Mouse (Mus musculus) forebrain, embryonic 11.5 days (tissue): ENCODE data around the gene 2610301B20Rik. TPM values are rescaled to one million over a fixed set of nuclear protein-coding genes. Genes with fewer than 3 reads are reported as not detected.
A peak's percentile ranks its signal among the peaks of the same experiment; 100 is the strongest.
"Not testable (repeated sequence)": the region's sequence is repeated elsewhere in the genome, so short reads cannot be mapped to it uniquely, and the experiment has no call there.

Experiments used
- ATAC-seq: fragments of 200-750 bp; cut with Nextera tagmentation; replicated peaks from 2 replicates; pipeline ENCODE4 v1.8.0; 2017; ENCODE audit warnings: moderate TSS enrichment; ENCODE audit not compliant: low FRiP score
- DNase-seq: peaks from one replicate; pipeline ENCODE4 v3.0.0-alpha.2; 2017; ENCODE audit warnings: low spot score
- H3K27ac ChIP-seq: fragments of 300-500 bp; sonication (generic); 2 replicates; pipeline ENCODE4 v1.5.1; 2014; ENCODE audit warnings: low read depth, low read length
- H3K27me3 ChIP-seq: fragments of 300-500 bp; sonication (generic); 2 replicates; pipeline ENCODE4 v1.6.1; 2014; ENCODE audit warnings: mild to moderate bottlenecking, low read length, mixed read lengths; ENCODE audit not compliant: control insufficient read depth, insufficient read depth
- H3K36me3 ChIP-seq: fragments of 300-500 bp; sonication (generic); 2 replicates; pipeline ENCODE4 v1.6.1; 2014; ENCODE audit warnings: mild to moderate bottlenecking, low read length, moderate library complexity, mixed read lengths; ENCODE audit not compliant: control insufficient read depth, insufficient read depth
- H3K4me1 ChIP-seq: fragments of 300-500 bp; sonication (generic); replicated peaks from 2 replicates; pipeline ENCODE4 v1.6.1; 2014; ENCODE audit warnings: low read length, mixed read lengths; ENCODE audit not compliant: control insufficient read depth, insufficient read depth
- H3K4me2 ChIP-seq: fragments of 300-500 bp; sonication (generic); 2 replicates; pipeline ENCODE4 v1.6.1; 2014; ENCODE audit warnings: low read depth, mild to moderate bottlenecking, low read length, moderate library complexity, mixed read lengths; ENCODE audit not compliant: severe bottlenecking
- H3K4me3 ChIP-seq: fragments of 300-500 bp; sonication (generic); 2 replicates; pipeline ENCODE4 v1.5.1; 2014; ENCODE audit warnings: low read depth, low read length
- H3K9ac ChIP-seq: fragments of 300-500 bp; sonication (generic); 2 replicates; pipeline ENCODE4 v1.6.1; 2014; ENCODE audit warnings: low read length
- H3K9me3 ChIP-seq: fragments of 300-500 bp; sonication (generic); 2 replicates; pipeline ENCODE4 v1.6.1; 2016; ENCODE audit warnings: low read length, mixed read lengths; ENCODE audit not compliant: control insufficient read depth
- WGBS: fragments of 180-500 bp; shearing (Covaris S2); extraction: QIAGEN DNeasy Blood & Tissue Kit; methylation state at CpG from one replicate; pipeline ENCODE4 v1.1.7; 2014; 5-methylcytosine and 5-hydroxymethylcytosine counted together
- polyA plus RNA-seq: library from polyadenylated mRNA; unstranded; fragments of >200 nt; fragmentation: Nextera tagmentation; extraction: Ambion mirVana; gene quantifications from 2 replicates; pipeline ENCODE4 v1.2.1, GENCODE M21; 2014

The 2610301B20Rik gene
- polyA plus RNA-seq, 1 experiment from 2014 or later, result 48.2 TPM

DNA sequence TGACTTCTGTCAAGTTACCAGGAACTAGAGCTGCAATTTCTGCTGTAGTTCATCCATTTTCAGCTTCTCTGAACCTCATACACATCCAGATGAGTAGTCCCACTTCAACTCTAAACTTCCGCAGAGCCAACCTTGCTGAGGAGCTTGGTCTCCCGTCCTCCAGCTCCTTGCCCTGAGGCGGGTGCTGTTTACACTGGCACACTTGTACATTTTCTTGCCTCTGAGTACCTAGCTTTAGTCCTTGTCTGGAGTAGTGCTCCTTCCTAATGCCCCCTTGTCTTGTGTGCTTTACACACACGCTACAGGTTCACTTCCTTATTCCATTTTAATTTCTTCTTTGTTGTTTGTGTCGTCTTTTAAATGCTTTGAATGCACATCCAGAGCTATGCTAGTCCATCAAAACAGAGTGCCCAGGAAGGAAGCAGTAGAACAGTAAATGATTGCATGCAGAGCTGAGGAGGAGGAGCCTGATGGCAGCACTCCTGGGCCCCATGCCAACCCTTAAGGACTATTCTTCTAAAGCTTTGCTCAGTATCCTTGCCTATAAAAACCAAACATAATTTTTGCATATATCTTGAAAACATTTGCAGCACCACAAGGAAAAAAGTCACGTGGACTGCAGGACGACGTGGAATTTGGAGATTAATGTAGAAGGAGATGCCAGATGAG lies 9.6 kb downstream of the 2610301B20Rik start:
- H3K9me3 ChIP-seq, result no peaks in the 10 kb centered on the region
- H3K4me3 ChIP-seq, result no peak overlapping the region
- no peak overlapping the region for H3K27ac ChIP-seq
- no peak overlapping the region for H3K9ac ChIP-seq
- peaks cover 12% of the 10 kb centered on the region; the same call in 1 of the 2 replicates for H3K36me3 ChIP-seq
- no peak overlapping the region for H3K4me2 ChIP-seq
- 89% methylated on average over 8 of the region's 8 CpGs for WGBS
- H3K27me3 ChIP-seq, result no peaks in the 10 kb centered on the region
- no peaks in the 10 kb centered on the region for H3K4me1 ChIP-seq
- ATAC-seq, result no peak
- DNase-seq, result no peak

DNA sequence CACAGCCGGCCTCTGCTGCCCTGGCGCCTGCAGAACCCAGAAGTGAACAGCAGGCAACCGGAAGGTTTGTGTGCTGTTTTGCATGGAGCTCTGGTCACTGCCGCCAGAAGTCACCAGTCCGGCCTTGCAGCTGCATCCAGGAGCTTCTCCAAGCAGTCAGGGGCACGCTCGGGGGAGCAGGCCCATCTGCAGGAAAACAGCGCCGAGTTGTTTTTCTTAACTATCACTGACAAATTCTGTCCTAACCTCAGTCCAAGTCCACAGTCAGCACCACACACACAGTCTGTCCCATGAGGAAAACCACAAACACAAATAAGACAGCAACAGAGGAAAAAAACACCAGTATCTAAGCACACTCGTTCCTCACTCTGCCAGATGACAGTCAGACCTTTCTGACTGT lies 14.5 kb downstream of the 2610301B20Rik start:
- no peak for ATAC-seq
- 94% methylated on average over 10 of the region's 10 CpGs for WGBS
- H3K4me3 ChIP-seq, result no peak overlapping the region
- H3K27ac ChIP-seq, result no peak overlapping the region
- H3K4me1 ChIP-seq, result no peaks in the 10 kb centered on the region
- no peaks in the 10 kb centered on the region for H3K9me3 ChIP-seq
- no peak overlapping the region for H3K9ac ChIP-seq
- no peak for DNase-seq
- no peak overlapping the region for H3K4me2 ChIP-seq
- H3K27me3 ChIP-seq, result no peaks in the 10 kb centered on the region
- H3K36me3 ChIP-seq, result peaks cover 9% of the 10 kb centered on the region; the same call in 1 of the 2 replicates

DNA sequence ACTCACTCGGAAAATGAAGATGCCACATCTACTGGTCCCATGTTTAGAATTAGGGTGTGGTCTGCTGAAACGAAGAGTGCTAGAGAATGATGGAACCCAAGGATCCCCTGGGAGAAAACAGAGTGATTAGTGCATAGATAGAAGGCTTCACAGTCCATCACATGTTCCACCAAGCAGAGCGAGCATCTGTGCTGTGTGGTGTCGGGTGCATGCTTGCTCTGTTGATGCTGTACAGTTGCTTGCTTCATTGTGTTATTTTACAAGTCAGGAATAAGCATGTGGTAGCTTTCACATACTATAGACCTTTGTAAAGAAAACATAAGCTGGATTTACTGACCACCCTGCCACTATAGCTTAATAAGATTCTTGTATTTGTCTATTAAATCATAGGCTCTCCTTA lies 22.0 kb downstream of the 2610301B20Rik start:
- Histone ChIP-seq H3K9me3 (no peaks in the 10 kb centered on the region), H3K4me2 (no peak overlapping the region), H3K27me3 (no peaks in the 10 kb centered on the region), H3K36me3 (no peaks in the 10 kb centered on the region), H3K9ac (no peak overlapping the region), H3K27ac (no peak overlapping the region), H3K4me1 (no peaks in the 10 kb centered on the region), H3K4me3 (no peak overlapping the region)
- ATAC-seq (no peak), DNase-seq (no peak)
- 88% methylated on average over 4 of the region's 4 CpGs for whole genome bisulfite sequencing

DNA sequence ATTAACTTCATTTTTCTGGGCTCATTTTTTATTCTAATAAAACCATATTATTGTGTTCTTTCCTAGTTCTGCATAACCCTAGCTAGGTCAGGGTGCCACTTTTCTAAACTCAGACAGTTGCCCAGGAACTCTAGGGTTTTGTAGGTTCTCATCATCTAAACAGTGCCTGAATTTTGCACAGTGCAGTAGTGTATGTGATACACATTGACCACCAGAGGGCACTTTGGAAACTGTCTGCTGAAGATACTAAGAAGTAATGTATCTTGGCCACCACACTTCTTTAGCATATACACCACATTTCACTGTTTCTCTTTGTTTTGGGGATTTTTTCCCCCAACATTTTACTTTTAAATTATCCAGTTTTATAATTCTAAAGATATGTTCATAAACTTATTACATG lies 22.6 kb downstream of the 2610301B20Rik start:
- Histone ChIP-seq H3K4me2 (no peak overlapping the region), H3K9ac (no peak overlapping the region), H3K27me3 (no peaks in the 10 kb centered on the region), H3K4me1 (no peaks in the 10 kb centered on the region), H3K27ac (no peak overlapping the region), H3K4me3 (no peak overlapping the region), H3K9me3 (no peaks in the 10 kb centered on the region), H3K36me3 (no peaks in the 10 kb centered on the region)
- ATAC-seq (peak; percentile 58; the same call in 1 of the 2 replicates), DNase-seq (no peak)

DNA sequence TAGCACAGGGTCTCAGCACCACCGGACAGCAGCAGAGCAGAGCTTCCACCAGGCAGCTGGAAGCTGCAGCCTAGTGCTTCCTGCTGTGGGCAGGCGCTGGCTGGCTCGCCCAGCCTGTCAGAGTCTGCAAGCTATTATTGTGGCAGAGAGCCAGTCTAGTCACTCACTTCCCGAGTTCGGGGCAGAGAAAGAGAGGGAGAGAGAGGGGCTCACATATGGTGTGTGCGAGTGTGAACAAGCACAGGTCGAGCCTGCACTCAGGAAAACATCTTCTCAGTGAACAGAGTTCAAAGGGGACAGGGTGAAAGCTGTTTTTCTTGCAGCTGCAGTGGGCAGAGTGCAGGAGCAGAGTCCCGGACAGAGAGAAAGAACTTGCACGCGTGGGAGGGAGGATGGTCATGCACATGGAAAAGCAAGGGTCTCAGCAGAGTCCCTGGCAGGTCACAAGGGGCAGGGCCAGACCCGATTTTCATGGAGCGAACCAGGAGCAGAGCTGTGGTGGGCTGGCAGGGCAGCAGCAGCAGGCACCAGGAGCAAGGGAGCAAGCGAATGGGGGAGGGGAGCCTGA lies 31.0 kb downstream of the 2610301B20Rik start:
- Histone ChIP-seq H3K4me3 (no peak overlapping the region), H3K9me3 (no peaks in the 10 kb centered on the region), H3K4me2 (peak overlapping the region; percentile 26; the same call in 1 of the 2 replicates), H3K27ac (no peak overlapping the region), H3K4me1 (peaks cover 3% of the 10 kb centered on the region; the same call in 1 of the 2 replicates), H3K27me3 (no peaks in the 10 kb centered on the region), H3K9ac (peak overlapping the region; percentile 35), H3K36me3 (no peaks in the 10 kb centered on the region)
- WGBS, result 6% methylated on average over 13 of the region's 13 CpGs
- ATAC-seq (peak; percentile 51), DNase-seq (peak; percentile 55)

DNA sequence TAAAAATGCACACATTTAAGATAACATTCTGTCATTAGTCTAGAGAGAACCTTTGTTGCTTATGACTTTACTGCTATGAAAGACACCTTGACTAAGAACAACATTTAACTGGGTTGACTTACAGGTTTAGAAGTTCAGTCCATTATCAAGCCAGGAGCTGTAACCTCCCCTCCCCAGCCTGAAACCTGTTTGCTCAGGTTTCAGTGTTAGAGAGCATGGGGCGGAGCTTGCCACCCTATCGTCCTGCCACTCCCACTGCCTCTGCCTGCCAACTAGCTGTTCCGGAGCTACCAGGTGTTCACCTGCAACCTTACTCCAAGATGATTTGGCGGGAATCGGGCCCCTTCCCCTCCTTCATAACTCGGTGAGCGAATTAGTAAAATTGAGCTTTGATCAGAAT lies 37.1 kb downstream of the 2610301B20Rik start:
- H3K27me3 ChIP-seq, H3K4me2 ChIP-seq, DNase-seq, H3K36me3 ChIP-seq, H3K9ac ChIP-seq, H3K27ac ChIP-seq, H3K4me1 ChIP-seq, ATAC-seq, H3K9me3 ChIP-seq, H3K4me3 ChIP-seq: not testable (repeated sequence)
- 57% methylated on average over 7 of the region's 7 CpGs for WGBS

DNA sequence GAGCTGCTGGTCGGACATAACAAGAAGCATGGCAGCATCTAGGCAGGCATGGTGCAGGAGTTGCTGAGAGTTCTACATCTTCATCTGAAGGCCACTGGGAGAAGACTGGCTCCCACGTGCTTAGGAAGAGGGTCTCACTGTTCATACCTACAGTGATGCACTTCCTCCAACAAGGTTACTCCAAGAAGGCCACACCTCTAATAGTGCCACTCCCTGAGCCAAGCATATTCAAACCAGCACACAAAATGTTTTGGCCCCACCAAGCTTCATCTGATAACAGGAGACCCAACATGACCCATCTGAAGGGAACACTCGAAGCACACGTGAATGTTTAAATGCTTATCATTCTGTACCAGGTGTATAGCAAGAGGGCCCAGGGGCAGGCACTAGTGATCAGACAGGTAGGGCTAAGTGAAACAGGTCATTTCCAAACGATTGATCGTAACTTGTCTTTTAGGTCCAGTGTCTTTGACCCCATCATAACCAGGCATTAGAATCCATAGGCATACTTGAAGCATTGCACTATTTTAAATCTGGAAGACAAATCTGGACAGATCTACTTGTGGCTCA lies 37.7 kb downstream of the 2610301B20Rik start:
- 80% methylated on average over 6 of the region's 6 CpGs for WGBS
- Histone ChIP-seq H3K36me3 (no peaks in the 10 kb centered on the region), H3K4me2 (no peak overlapping the region), H3K9ac (no peak overlapping the region), H3K9me3 (no peaks in the 10 kb centered on the region), H3K4me3 (no peak overlapping the region), H3K27ac (no peak overlapping the region), H3K27me3 (no peaks in the 10 kb centered on the region), H3K4me1 (peaks cover 3% of the 10 kb centered on the region; the same call in 1 of the 2 replicates)
- ATAC-seq (no peak), DNase-seq (no peak)

DNA sequence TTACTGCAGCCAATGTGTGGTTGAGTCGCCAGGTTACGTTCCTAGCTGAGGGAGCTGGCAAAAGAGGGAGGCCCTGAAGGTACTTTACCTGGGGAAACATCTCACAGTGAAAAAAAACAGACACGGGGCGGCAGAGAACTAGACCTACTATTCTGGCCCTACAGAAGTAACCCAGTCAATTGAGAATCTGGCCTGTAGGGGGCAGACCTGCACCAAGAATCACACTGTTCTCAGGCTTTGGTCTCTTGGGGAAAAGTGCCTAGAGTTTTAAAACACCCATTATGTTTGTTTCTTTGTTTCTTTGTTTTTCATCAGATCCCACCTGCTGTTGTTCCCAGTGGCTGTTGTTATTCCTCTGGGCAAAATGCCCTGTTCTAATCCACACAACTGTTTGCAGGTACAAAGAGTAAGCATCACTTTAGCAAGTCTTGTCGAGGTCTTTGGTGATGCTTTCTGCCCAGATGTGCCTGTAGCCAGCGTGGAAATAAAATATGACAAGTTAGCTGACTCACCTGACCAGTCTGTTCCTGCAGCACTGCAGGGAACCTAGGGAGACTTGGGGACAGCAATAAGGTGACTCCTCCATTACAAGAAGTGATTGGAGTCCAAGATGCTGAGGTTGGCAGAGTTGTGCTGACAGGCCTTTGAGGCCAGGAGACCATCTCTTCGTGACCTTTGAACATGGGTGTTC lies 38.5 kb downstream of the 2610301B20Rik start:
- peak; percentile 92 for DNase-seq
- Histone ChIP-seq H3K4me3 (no peak overlapping the region), H3K36me3 (no peaks in the 10 kb centered on the region), H3K27ac (no peak overlapping the region), H3K27me3 (no peaks in the 10 kb centered on the region), H3K4me2 (no peak overlapping the region), H3K4me1 (peaks cover 3% of the 10 kb centered on the region; the same call in 1 of the 2 replicates), H3K9me3 (no peaks in the 10 kb centered on the region), H3K9ac (no peak overlapping the region)
- 22% methylated on average over 7 of the region's 7 CpGs for WGBS
- ATAC-seq, result peak; percentile 88
